Mouse (Mus musculus) lung, embryonic 15.5 days (tissue): Measurements from ENCODE around the gene Thra. TPM values are rescaled to one million over a fixed set of nuclear protein-coding genes. Genes with fewer than 3 reads are reported as not detected.
"Not testable (repeated sequence)": the region's sequence is repeated elsewhere in the genome, so short reads cannot be mapped to it uniquely, and the experiment has no call there.

Source experiments
- ATAC-seq: fragments of 200-750 bp; cut with Nextera tagmentation; 2 replicates; pipeline ENCODE4 v1.8.0; 2017; ENCODE audit warnings: moderate number of reproducible peaks, borderline replicate concordance; ENCODE audit not compliant: low FRiP score, low TSS enrichment; ENCODE audit errors: extremely low read depth
- H3K27ac ChIP-seq: fragments of 300-500 bp; sonication (generic); 2 replicates; pipeline ENCODE4 v1.5.1; 2015; ENCODE audit warnings: moderate library complexity, mild to moderate bottlenecking, inconsistent platforms
- H3K27me3 ChIP-seq: fragments of 300-500 bp; sonication (generic); 2 replicates; pipeline ENCODE4 v1.6.1; 2015; ENCODE audit warnings: inconsistent platforms
- H3K36me3 ChIP-seq: fragments of 300-500 bp; sonication (generic); 2 replicates; pipeline ENCODE4 v1.6.1; 2015; ENCODE audit warnings: inconsistent platforms
- H3K4me1 ChIP-seq: fragments of 300-500 bp; sonication (generic); 2 replicates; pipeline ENCODE4 v1.6.1; 2015; ENCODE audit warnings: inconsistent platforms
- H3K4me2 ChIP-seq: fragments of 300-500 bp; sonication (generic); 2 replicates; pipeline ENCODE4 v1.6.1; 2015; ENCODE audit warnings: inconsistent platforms, mild to moderate bottlenecking, moderate library complexity
- H3K4me3 ChIP-seq: fragments of 300-500 bp; sonication (generic); 2 replicates; pipeline ENCODE4 v1.5.1; 2015; ENCODE audit warnings: mild to moderate bottlenecking, inconsistent platforms
- H3K9ac ChIP-seq: fragments of 300-500 bp; sonication (generic); 2 replicates; pipeline ENCODE4 v1.6.1; 2015; ENCODE audit warnings: inconsistent platforms
- H3K9me3 ChIP-seq: fragments of 300-500 bp; sonication (generic); 2 replicates; pipeline ENCODE4 v1.6.1; 2016; ENCODE audit warnings: inconsistent platforms
- WGBS: fragments of 180-500 bp; shearing (Covaris S2); methylation state at CpG from one replicate; pipeline ENCODE4 v1.1.7; 2015; 5-methylcytosine and 5-hydroxymethylcytosine counted together
- polyA plus RNA-seq: library from polyadenylated mRNA; unstranded; fragments of >200 nt; fragmentation: Nextera tagmentation; extraction: Ambion mirVana; gene quantifications from 2 replicates; pipeline ENCODE4 v1.2.1, GENCODE M21; 2015

The Thra gene
- polyA plus RNA-seq, 1 experiment from 2014 or later, result 35.6 TPM

- H3K27me3 ChIP-seq, result no peaks in the 10 kb centered on the region
- no peak for ATAC-seq
- H3K4me2 ChIP-seq, result no peak overlapping the region
- no peak overlapping the region for H3K27ac ChIP-seq
- no peak overlapping the region for H3K9ac ChIP-seq
- H3K4me3 ChIP-seq, result no peak overlapping the region
- H3K4me1 ChIP-seq, result peaks cover 39% of the 10 kb centered on the region
- H3K36me3 ChIP-seq, result peaks cover 31% of the 10 kb centered on the region
- WGBS, result 84% methylated on average over 10 of the region's 10 CpGs
- no peaks in the 10 kb centered on the region for H3K9me3 ChIP-seq
Observed at GRCm38 (mm10) chr11:98705021-98705420, 35.4 kb upstream of the Thra start.

- peak overlapping the region; percentile 18; the same call in 1 of the 2 replicates for H3K4me2 ChIP-seq
- no peaks in the 10 kb centered on the region for H3K27me3 ChIP-seq
- ATAC-seq, result peak; percentile 75
- H3K9me3 ChIP-seq, result no peaks in the 10 kb centered on the region
- H3K27ac ChIP-seq, result peak overlapping the region; percentile 91
- peaks cover 48% of the 10 kb centered on the region for H3K4me1 ChIP-seq
- WGBS, result 50% methylated on average over 22 of the region's 22 CpGs
- H3K36me3 ChIP-seq, result peaks cover 40% of the 10 kb centered on the region
- no peak overlapping the region for H3K9ac ChIP-seq
- H3K4me3 ChIP-seq, result no peak overlapping the region
Observed at GRCm38 (mm10) chr11:98707401-98708281, 32.8 kb upstream of the Thra start.

GRCm38 (mm10) chr11:98708282-98708956, 32.0 kb upstream of the Thra start:
- Histone ChIP-seq H3K4me2 (peak overlapping the region; percentile 31), H3K4me1 (peaks cover 50% of the 10 kb centered on the region), H3K9ac (no peak overlapping the region), H3K27me3 (no peaks in the 10 kb centered on the region), H3K4me3 (no peak overlapping the region), H3K36me3 (peaks cover 47% of the 10 kb centered on the region), H3K27ac (peak overlapping the region; percentile 91), H3K9me3 (no peaks in the 10 kb centered on the region)
- peak; percentile 64 for ATAC-seq
- 41% methylated on average over 19 of the region's 19 CpGs for WGBS

- peaks cover 52% of the 10 kb centered on the region for H3K36me3 ChIP-seq
- no peaks in the 10 kb centered on the region for H3K9me3 ChIP-seq
- H3K27ac ChIP-seq, result peak overlapping the region; percentile 91
- no peak overlapping the region for H3K9ac ChIP-seq
- peaks cover 53% of the 10 kb centered on the region for H3K4me1 ChIP-seq
- no peak overlapping the region for H3K4me3 ChIP-seq
- no peaks in the 10 kb centered on the region for H3K27me3 ChIP-seq
- peak overlapping the region; percentile 31 for H3K4me2 ChIP-seq
- WGBS, result 46% methylated on average over 26 of the region's 26 CpGs
- peak; percentile 13; the same call in 1 of the 2 replicates for ATAC-seq
Observed at GRCm38 (mm10) chr11:98709001-98709741, 31.3 kb upstream of the Thra start.

GRCm38 (mm10) chr11:98710416-98711045, 29.9 kb upstream of the Thra start:
- no peak overlapping the region for H3K4me2 ChIP-seq
- H3K27me3 ChIP-seq, result no peaks in the 10 kb centered on the region
- peaks cover 50% of the 10 kb centered on the region for H3K36me3 ChIP-seq
- WGBS, result 36% methylated on average over 12 of the region's 12 CpGs
- H3K4me3 ChIP-seq, result no peak overlapping the region
- H3K27ac ChIP-seq, result peak overlapping the region; percentile 91
- no peak for ATAC-seq
- peaks cover 53% of the 10 kb centered on the region for H3K4me1 ChIP-seq
- H3K9ac ChIP-seq, result no peak overlapping the region
- no peaks in the 10 kb centered on the region for H3K9me3 ChIP-seq

- 70% methylated on average over 4 of the region's 4 CpGs for WGBS
- H3K36me3 ChIP-seq, result peaks cover 49% of the 10 kb centered on the region
- peak overlapping the region; percentile 62 for H3K27ac ChIP-seq
- no peaks in the 10 kb centered on the region for H3K9me3 ChIP-seq
- H3K4me1 ChIP-seq, result peaks cover 53% of the 10 kb centered on the region
- H3K4me3 ChIP-seq, result no peak overlapping the region
- no peak overlapping the region for H3K9ac ChIP-seq
- no peak for ATAC-seq
- H3K27me3 ChIP-seq, result no peaks in the 10 kb centered on the region
- H3K4me2 ChIP-seq, result no peak overlapping the region
Observed at GRCm38 (mm10) chr11:98711046-98711434, 29.4 kb upstream of the Thra start.

- peaks cover 46% of the 10 kb centered on the region for H3K4me1 ChIP-seq
Observed at GRCm38 (mm10) chr11:98712009-98712408, 28.4 kb upstream of the Thra start.

GRCm38 (mm10) chr11:98713703-98714102, 26.7 kb upstream of the Thra start:
- ATAC-seq, result no peak
- H3K27ac ChIP-seq, result peak overlapping the region; percentile 4
- H3K4me3 ChIP-seq, result no peak overlapping the region
- peaks cover 40% of the 10 kb centered on the region for H3K36me3 ChIP-seq
- WGBS, result 56% methylated on average over 12 of the region's 12 CpGs
- H3K9ac ChIP-seq, result no peak overlapping the region
- H3K27me3 ChIP-seq, result no peaks in the 10 kb centered on the region
- peaks cover 39% of the 10 kb centered on the region for H3K4me1 ChIP-seq
- no peak overlapping the region for H3K4me2 ChIP-seq
- no peaks in the 10 kb centered on the region for H3K9me3 ChIP-seq

More at GRCm38 (mm10) chr11:98712009-98712408, 28.4 kb upstream of the Thra start:
- H3K27ac ChIP-seq, H3K4me3 ChIP-seq, ATAC-seq, H3K9me3 ChIP-seq, H3K27me3 ChIP-seq, H3K9ac ChIP-seq, H3K4me2 ChIP-seq: not testable (repeated sequence)
- H3K36me3 ChIP-seq, result peaks cover 44% of the 10 kb centered on the region
- WGBS, result 83% methylated on average over 6 of the region's 6 CpGs

- H3K27ac ChIP-seq, result no peak overlapping the region
- WGBS, result 93% methylated on average over 8 of the region's 9 CpGs
- H3K4me3 ChIP-seq, result no peak overlapping the region
- no peaks in the 10 kb centered on the region for H3K9me3 ChIP-seq
- peaks cover 39% of the 10 kb centered on the region for H3K36me3 ChIP-seq
- no peak overlapping the region for H3K4me2 ChIP-seq
- no peaks in the 10 kb centered on the region for H3K27me3 ChIP-seq
- ATAC-seq, result no peak
- no peak overlapping the region for H3K9ac ChIP-seq
- H3K4me1 ChIP-seq, result peaks cover 32% of the 10 kb centered on the region
Observed at GRCm38 (mm10) chr11:98715946-98716345, 24.5 kb upstream of the Thra start.

- no peaks in the 10 kb centered on the region for H3K27me3 ChIP-seq
- H3K4me3 ChIP-seq, result no peak overlapping the region
- no peak overlapping the region for H3K4me2 ChIP-seq
- peaks cover 47% of the 10 kb centered on the region for H3K4me1 ChIP-seq
- no peak for ATAC-seq
- peaks cover 30% of the 10 kb centered on the region; the same call in 1 of the 2 replicates for H3K36me3 ChIP-seq
- 0 out of 2 replicates have a peak overlapping the region, but pooled peaks have one; percentile 27 for H3K27ac ChIP-seq
- H3K9me3 ChIP-seq, result no peaks in the 10 kb centered on the region
- WGBS, result 14% methylated on average over 13 of the region's 13 CpGs
- H3K9ac ChIP-seq, result no peak overlapping the region
Observed at GRCm38 (mm10) chr11:98717904-98718303, 22.5 kb upstream of the Thra start.

- Histone ChIP-seq H3K36me3 (peaks cover 13% of the 10 kb centered on the region), H3K4me1 (peaks cover 51% of the 10 kb centered on the region), H3K9me3 (no peaks in the 10 kb centered on the region), H3K27ac (no peak overlapping the region; the same call in 1 of the 2 replicates), H3K4me2 (no peak overlapping the region), H3K9ac (no peak overlapping the region), H3K27me3 (no peaks in the 10 kb centered on the region), H3K4me3 (no peak overlapping the region)
- WGBS, result 60% methylated on average over 2 of the region's 2 CpGs
- no peak for ATAC-seq
Observed at GRCm38 (mm10) chr11:98720756-98721155, 19.7 kb upstream of the Thra start.
